Mouse (Mus musculus) kidney, postnatal 14 days (tissue): ENCODE results near the gene Hivep3.
A peak's percentile ranks its signal among the peaks of the same experiment; 100 is the strongest.

Experiments used
- DNase-seq: peaks from one replicate; pipeline ENCODE4 v3.0.0; 2022; ENCODE audit warnings: mixed read lengths

Hivep3 gene

GRCm38 (mm10) chr4:119950181-119950580 is 216.6 kb downstream of the Hivep3 start:
- DNase-seq: no peak

- no peak for DNase-seq
These were observed 217.5 kb downstream of the Hivep3 start for GRCm38 (mm10) chr4:119951081-119951480.

- no peak for DNase-seq
These were observed 221.4 kb downstream of the Hivep3 start for GRCm38 (mm10) chr4:119955008-119955407.

GRCm38 (mm10) chr4:119957970-119958369 is 224.4 kb downstream of the Hivep3 start:
- no peak for DNase-seq

- DNase-seq: no peak
These were observed 225.7 kb downstream of the Hivep3 start for GRCm38 (mm10) chr4:119959293-119959692.

- peak; percentile 29 for DNase-seq
These were observed 226.3 kb downstream of the Hivep3 start for GRCm38 (mm10) chr4:119959873-119960272.

GRCm38 (mm10) chr4:119960523-119960922 is 226.9 kb downstream of the Hivep3 start:
- DNase-seq: no peak

- no peak for DNase-seq
These were observed 227.6 kb downstream of the Hivep3 start for GRCm38 (mm10) chr4:119961164-119961563.

- no peak for DNase-seq
These were observed 228.5 kb downstream of the Hivep3 start for GRCm38 (mm10) chr4:119962066-119962465.

- no peak for DNase-seq
These were observed 232.8 kb downstream of the Hivep3 start for GRCm38 (mm10) chr4:119966105-119967072.

- no peak for DNase-seq
These were observed 233.6 kb downstream of the Hivep3 start for GRCm38 (mm10) chr4:119967073-119967608.

GRCm38 (mm10) chr4:119967636-119968035 is 234.1 kb downstream of the Hivep3 start:
- DNase-seq: peak; percentile 44

- DNase-seq: peak; percentile 77
These were observed 234.5 kb downstream of the Hivep3 start for GRCm38 (mm10) chr4:119968071-119968470.

- no peak for DNase-seq
These were observed 235.3 kb downstream of the Hivep3 start for GRCm38 (mm10) chr4:119968887-119969286.

GRCm38 (mm10) chr4:119970166-119970565 is 236.6 kb downstream of the Hivep3 start:
- no peak for DNase-seq

GRCm38 (mm10) chr4:119972375-119972774 is 238.8 kb downstream of the Hivep3 start:
- no peak for DNase-seq

- DNase-seq: no peak
These were observed 240.4 kb downstream of the Hivep3 start for GRCm38 (mm10) chr4:119973729-119974605.

GRCm38 (mm10) chr4:119975242-119975641 is 241.7 kb downstream of the Hivep3 start:
- no peak for DNase-seq

GRCm38 (mm10) chr4:119975822-119976221 is 242.2 kb downstream of the Hivep3 start:
- DNase-seq: no peak

- no peak for DNase-seq
These were observed 243.0 kb downstream of the Hivep3 start for GRCm38 (mm10) chr4:119976428-119977168.

GRCm38 (mm10) chr4:119977817-119978491 is 244.4 kb downstream of the Hivep3 start:
- no peak for DNase-seq
